Mouse (Mus musculus) heart, adult 2 months (tissue): Measurements from ENCODE around the gene Cox4i2. TPM values are rescaled to one million over a fixed set of nuclear protein-coding genes. Genes with fewer than 3 reads are reported as not detected.

Experiments
- DNase-seq, 2 experiments: peaks; one replicate each; pipeline ENCODE4 v3.0.0; 2021
- H3K27ac ChIP-seq: fragments of 200-600 bp; 2 replicates; pipeline ENCODE4 v1.8.1; 2022
- H3K27me3 ChIP-seq: fragments of 200-500 bp; 2 replicates; pipeline ENCODE4 v1.6.1; 2012; ENCODE audit warnings: mild to moderate bottlenecking, low read length, inconsistent platforms, mixed read lengths; ENCODE audit not compliant: control insufficient read depth, insufficient read depth
- H3K36me3 ChIP-seq: fragments of 200-500 bp; 2 replicates; pipeline ENCODE4 v1.6.1; 2012; ENCODE audit warnings: low read length, inconsistent platforms; ENCODE audit not compliant: control insufficient read depth, insufficient read depth
- H3K4me1 ChIP-seq: fragments of 200-500 bp; 2 replicates; pipeline ENCODE4 v1.6.1; 2011; ENCODE audit warnings: low read length; ENCODE audit not compliant: control insufficient read depth, insufficient read depth
- H3K4me3 ChIP-seq: fragments of 200-600 bp; 2 replicates; pipeline ENCODE4 v1.8.1; 2022
- H3K79me2 ChIP-seq: fragments of 200-500 bp; replicated peaks from 2 replicates; pipeline ENCODE4 v1.6.1; 2012; ENCODE audit warnings: mild to moderate bottlenecking, inconsistent platforms, low read length, moderate library complexity, mixed read lengths; ENCODE audit not compliant: control insufficient read depth, insufficient read depth
- H3K9ac ChIP-seq: fragments of 200-500 bp; 2 replicates; pipeline ENCODE4 v1.6.1; 2012; ENCODE audit warnings: low read depth, mild to moderate bottlenecking, control low read depth, inconsistent platforms, low read length, mixed read lengths
- CTCF ChIP-seq: fragments of 200-600 bp; IDR thresholded peaks from 2 replicates; pipeline ENCODE4 v1.8.1; 2022; ENCODE audit warnings: antibody characterized with exemption, mild to moderate bottlenecking, moderate library complexity
- EP300 ChIP-seq: fragments of 200-500 bp; IDR thresholded peaks from 2 replicates; pipeline ENCODE4 v1.6.1; 2011; ENCODE audit warnings: low read depth, low read length, control low read depth; ENCODE audit not compliant: insufficient read depth
- POLR2A ChIP-seq: fragments of 200-500 bp; IDR thresholded peaks from 2 replicates; pipeline ENCODE4 v1.6.1; 2011; ENCODE audit warnings: mild to moderate bottlenecking, low read depth, low read length, control low read depth; ENCODE audit not compliant: insufficient read depth
- WGBS: fragments of 180-500 bp; shearing (Covaris S2); methylation state at CpG from one replicate; pipeline ENCODE4 v1.1.7; 2018; 5-methylcytosine and 5-hydroxymethylcytosine counted together
- intact Hi-C: fragments of 180-260 bp; cut with DNase I; formaldehyde crosslinking; loops from one replicate; pipeline ENCODE4 v1.15.1; 2025
- polyA plus RNA-seq: library from polyadenylated mRNA; depleted of rRNA; stranded (reverse); fragments of >200 nt; gene quantifications from 2 replicates; pipeline ENCODE4 v1.2.3, GENCODE M21; 2012
- total RNA-seq, 2 experiments: library from RNA; stranded (reverse); gene quantifications; 2 replicates each; pipeline ENCODE4 v1.2.3; 2021

Cox4i2 gene
- total and polyA plus RNA-seq, 3 experiments: 12.0 to 18.0 (median 12.1) TPM

DNA sequence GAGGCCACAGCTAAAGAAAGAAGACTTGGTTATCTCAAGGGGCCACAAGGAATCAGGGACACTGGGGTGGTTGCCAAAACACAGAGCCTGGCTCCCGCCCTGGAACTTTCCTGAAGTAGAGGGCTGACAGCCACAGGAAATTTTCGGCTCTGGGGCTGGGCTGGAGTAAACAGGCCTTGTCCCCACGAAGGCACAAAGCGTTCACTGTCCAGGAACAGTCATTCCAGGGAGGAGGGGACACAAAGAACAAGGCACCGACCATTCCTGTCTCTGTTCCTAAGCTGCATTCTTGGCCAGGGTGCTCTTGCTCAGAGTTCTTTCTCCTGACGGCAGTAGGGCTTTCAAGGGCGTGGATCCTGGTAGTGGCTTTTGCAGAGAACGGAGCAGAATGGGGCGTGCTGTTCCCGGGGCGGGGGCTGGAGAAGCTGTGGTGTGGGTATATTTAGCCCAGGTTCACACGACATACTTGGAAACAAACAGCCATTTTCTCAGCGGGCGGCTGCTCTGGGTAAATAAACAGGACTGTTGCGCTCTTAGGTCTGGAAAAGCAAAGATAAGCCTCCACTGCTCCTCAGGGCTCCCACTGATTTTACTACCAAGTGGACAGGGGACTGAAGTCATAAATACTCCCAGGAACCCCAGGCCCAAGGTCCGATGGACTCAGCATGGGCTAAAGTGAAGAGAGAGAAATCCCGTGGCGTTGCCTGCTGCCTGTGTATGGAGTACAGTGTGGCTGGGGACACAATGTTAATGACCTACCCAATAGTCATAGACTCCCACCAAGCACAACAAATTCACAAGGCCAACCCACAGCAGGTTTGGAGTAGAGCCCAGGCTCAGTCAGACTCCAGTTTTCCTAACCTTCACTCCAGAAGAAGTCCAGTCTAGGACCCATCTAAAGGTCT is 31.7 kb downstream of the Cox4i2 start:
- H3K27ac ChIP-seq: peak overlapping the region; percentile 99
- peak; percentile 86 to 92 for DNase-seq
- WGBS: 4% methylated on average over 18 of the region's 18 CpGs
- H3K79me2 ChIP-seq: peaks cover 3% of the 10 kb centered on the region
- H3K4me3 ChIP-seq: peak overlapping the region; percentile 31
- H3K36me3 ChIP-seq: peaks cover 47% of the 10 kb centered on the region
- intact Hi-C loops: loop anchor here (1.0 to 2.0 kb wide), 5 partner anchors 19 to 49 kb away; partner anchors contain the start of gene Id1
- H3K9ac ChIP-seq: peak overlapping the region; percentile 67
- peaks cover 58% of the 10 kb centered on the region for H3K4me1 ChIP-seq
- no peaks in the 10 kb centered on the region for H3K27me3 ChIP-seq
- TF ChIP-seq CTCF (no peak), EP300 (peak; percentile 100), POLR2A (peak; percentile 82)

- Histone ChIP-seq H3K79me2 (peaks cover 6% of the 10 kb centered on the region), H3K27me3 (no peaks in the 10 kb centered on the region), H3K4me1 (peaks cover 62% of the 10 kb centered on the region), H3K36me3 (peaks cover 54% of the 10 kb centered on the region), H3K9ac (no peak overlapping the region), H3K4me3 (no peak overlapping the region), H3K27ac (peak overlapping the region; percentile 99)
- intact Hi-C loops: no loop called here
- TF ChIP-seq EP300: no peak
- TF ChIP-seq CTCF: no peak
- no peak for TF ChIP-seq POLR2A
- no peak for DNase-seq
- WGBS: 80% methylated on average over 2 of the region's 2 CpGs
Observed at GRCm38 (mm10) chr2:152787136-152787535, 33.2 kb downstream of the Cox4i2 start.

- intact Hi-C loops: no loop called here
- no peak for TF ChIP-seq CTCF
- no peak for TF ChIP-seq EP300
- TF ChIP-seq POLR2A: no peak
Observed at GRCm38 (mm10) chr2:152787543-152787942, 33.6 kb downstream of the Cox4i2 start.

GRCm38 (mm10) chr2:152788892-152789421 is 35.0 kb downstream of the Cox4i2 start:
- Histone ChIP-seq H3K4me1 (peaks cover 69% of the 10 kb centered on the region), H3K4me3 (peak overlapping the region; percentile 2; the same call in 1 of the 2 replicates), H3K79me2 (peaks cover 4% of the 10 kb centered on the region), H3K9ac (peak overlapping the region; percentile 17; the same call in 1 of the 2 replicates), H3K27me3 (no peaks in the 10 kb centered on the region), H3K36me3 (peaks cover 59% of the 10 kb centered on the region), H3K27ac (peak overlapping the region; percentile 99)
- WGBS: 2% methylated on average over 6 of the region's 6 CpGs
- intact Hi-C loops: loop anchor here (1.0 kb wide), 1 partner anchor 31 kb away; no protein-coding TSS in a partner anchor
- TF ChIP-seq POLR2A (no peak), CTCF (no peak), EP300 (no peak; the same call in none of the 2 replicates)
- DNase-seq: peak; percentile 70 to 71

More at GRCm38 (mm10) chr2:152787543-152787942, 33.6 kb downstream of the Cox4i2 start:
- Histone ChIP-seq H3K27ac (peak overlapping the region; percentile 99), H3K79me2 (peaks cover 6% of the 10 kb centered on the region), H3K9ac (no peak overlapping the region), H3K27me3 (no peaks in the 10 kb centered on the region), H3K4me3 (no peak overlapping the region), H3K36me3 (peaks cover 56% of the 10 kb centered on the region), H3K4me1 (peaks cover 63% of the 10 kb centered on the region)
- no peak for DNase-seq
- WGBS: 92% methylated on average over 6 of the region's 6 CpGs

- no peak for TF ChIP-seq CTCF
- peak; percentile 77 for TF ChIP-seq EP300
- 0 out of 2 replicates have a peak, but pooled peaks have one; percentile 30 for TF ChIP-seq POLR2A
- Histone ChIP-seq H3K79me2 (peaks cover 6% of the 10 kb centered on the region), H3K27me3 (no peaks in the 10 kb centered on the region), H3K4me3 (no peak overlapping the region), H3K27ac (peak overlapping the region; percentile 99), H3K4me1 (peaks cover 74% of the 10 kb centered on the region), H3K9ac (peak overlapping the region; percentile 22), H3K36me3 (peaks cover 56% of the 10 kb centered on the region)
- DNase-seq: peak; percentile 69 to 76
- intact Hi-C loops: loop anchor here (1.0 kb wide), 1 partner anchor 31 kb away; no protein-coding TSS in a partner anchor
- WGBS: 8% methylated on average over 4 of the region's 4 CpGs
Observed at GRCm38 (mm10) chr2:152789591-152789999, 35.6 kb downstream of the Cox4i2 start.
